In genomic region chr11:56348408-56348807, GRCm38 (mm10) we compare ENCODE assay signal across 17 mouse cellular contexts.
"Had no signal": no experiment of that assay in that cellular context is flagged by ENCODE, and none has a peak within 500 bp of the region (broad histone marks: within the 10 kb centered on the region; RNA-seq: fewer than 3 reads in every experiment).

No protein-coding gene starts in this region.

- ATAC-seq: hindbrain, embryonic 16.5 days; inflammation-experienced regulatory T-cells, adult 6 months; intestine, embryonic 15.5 days; intestine, postnatal 0 days had no signal

- DNase-seq: gastrocnemius, adult 2 months; gastrocnemius, postnatal 10 days; gastrocnemius, postnatal 25 days; heart, adult 18-20 months; heart, postnatal 10 days; heart, postnatal 4 days; kidney, adult 18-20 months; kidney, adult 8-10 months; kidney, postnatal 10 days; kidney, postnatal 25 days; kidney, postnatal 4 days; liver; liver, embryonic 13.5 days had no signal
